Mouse (Mus musculus): Measurements from ENCODE around the gene Timmdc1.
"Not testable (repeated sequence)": the region's sequence is repeated elsewhere in the genome, so short reads cannot be mapped to it uniquely, and the experiment has no call there.

Gene Timmdc1

GRCm38 (mm10) chr16:38496604-38497140, 25.8 kb downstream of the Timmdc1 start:
- DNase-seq (ENCODE audit: low read depth, low spot score), result no peak

GRCm38 (mm10) chr16:38493890-38494289, 28.6 kb downstream of the Timmdc1 start:
- DNase-seq (ENCODE audit: low read depth, low spot score), result no peak

- DNase-seq (ENCODE audit: low read depth, low spot score), result no peak
Observed at GRCm38 (mm10) chr16:38492551-38492950, 29.9 kb downstream of the Timmdc1 start.

GRCm38 (mm10) chr16:38483582-38484309, 38.7 kb downstream of the Timmdc1 start:
- DNase-seq (ENCODE audit: low read depth, low spot score), result no peak

- no peak for DNase-seq (ENCODE audit: low read depth, low spot score)
Observed at GRCm38 (mm10) chr16:38482780-38483562, 39.5 kb downstream of the Timmdc1 start.

- DNase-seq (ENCODE audit: low read depth, low spot score), result no peak
Observed at GRCm38 (mm10) chr16:38481327-38481726, 41.1 kb downstream of the Timmdc1 start.

GRCm38 (mm10) chr16:38478296-38478695, 44.2 kb downstream of the Timmdc1 start:
- no peak for DNase-seq (ENCODE audit: low read depth, low spot score)

- DNase-seq (ENCODE audit: low read depth, low spot score), result not testable (repeated sequence)
Observed at GRCm38 (mm10) chr16:38477241-38477608, 45.2 kb downstream of the Timmdc1 start.

- DNase-seq (ENCODE audit: low read depth, low spot score), result no peak
Observed at GRCm38 (mm10) chr16:38476312-38477240, 45.9 kb downstream of the Timmdc1 start.

GRCm38 (mm10) chr16:38475681-38476311, 46.7 kb downstream of the Timmdc1 start:
- DNase-seq (ENCODE audit: low read depth, low spot score), result no peak

GRCm38 (mm10) chr16:38474677-38475286, 47.7 kb downstream of the Timmdc1 start:
- no peak for DNase-seq (ENCODE audit: low read depth, low spot score)

GRCm38 (mm10) chr16:38473661-38474060, 48.8 kb downstream of the Timmdc1 start:
- no peak for DNase-seq (ENCODE audit: low read depth, low spot score)

GRCm38 (mm10) chr16:38472507-38472873, 50.0 kb downstream of the Timmdc1 start:
- DNase-seq (ENCODE audit: low read depth, low spot score), result no peak

- peak; percentile 48 for DNase-seq (ENCODE audit: low read depth, low spot score)
Observed at GRCm38 (mm10) chr16:38471697-38472506, 50.6 kb downstream of the Timmdc1 start.

- DNase-seq (ENCODE audit: low read depth, low spot score), result no peak
Observed at GRCm38 (mm10) chr16:38469437-38469836, 53.0 kb downstream of the Timmdc1 start.

GRCm38 (mm10) chr16:38468706-38469018, 53.8 kb downstream of the Timmdc1 start:
- no peak for DNase-seq (ENCODE audit: low read depth, low spot score)

- no peak for DNase-seq (ENCODE audit: low read depth, low spot score)
Observed at GRCm38 (mm10) chr16:38467917-38468705, 54.4 kb downstream of the Timmdc1 start.

- DNase-seq (ENCODE audit: low read depth, low spot score), result no peak
Observed at GRCm38 (mm10) chr16:38467091-38467916, 55.2 kb downstream of the Timmdc1 start.
